Mouse (Mus musculus): Measurements from ENCODE around the gene Nlrx1. TPM values are rescaled to one million over a fixed set of nuclear protein-coding genes. Genes with fewer than 3 reads are reported as not detected.
A peak's percentile ranks its signal among the peaks of the same experiment; 100 is the strongest.

Gene Nlrx1
- polyA plus RNA-seq, 1 experiment from 2014 or later, result 5.9 TPM

GRCm38 (mm10) chr9:44249181-44250146 is 18.9 kb downstream of the Nlrx1 start:
- H3K36me3 ChIP-seq, result no peaks in the 10 kb centered on the region
- H3K9me3 ChIP-seq, result no peaks in the 10 kb centered on the region
- H3K4me2 ChIP-seq, result peak overlapping the region; percentile 56
- peak overlapping the region; percentile 70 for H3K9ac ChIP-seq
- peaks cover 17% of the 10 kb centered on the region for H3K4me1 ChIP-seq
- H3K27ac ChIP-seq (replicated peaks), result no peak overlapping the region
- 33% methylated on average over 26 of the region's 26 CpGs for WGBS
- H3K4me3 ChIP-seq, result no peak overlapping the region; the same call in 1 of the 2 replicates
- H3K27me3 ChIP-seq (replicated peaks), result peaks cover 43% of the 10 kb centered on the region
- peak; percentile 84; the same call in 1 of the 2 replicates for ATAC-seq (ENCODE audit: extremely low read depth, insufficient number of reproducible peaks, low FRiP score, low TSS enrichment)

- no peaks in the 10 kb centered on the region for H3K36me3 ChIP-seq
These were observed 20.5 kb downstream of the Nlrx1 start for GRCm38 (mm10) chr9:44247907-44248306.

GRCm38 (mm10) chr9:44243621-44244020 is 24.8 kb downstream of the Nlrx1 start:
- Histone ChIP-seq H3K27ac (replicated peaks) (no peak overlapping the region), H3K9me3 (no peaks in the 10 kb centered on the region), H3K27me3 (replicated peaks) (peaks cover 27% of the 10 kb centered on the region), H3K9ac (no peak overlapping the region), H3K4me2 (no peak overlapping the region), H3K36me3 (no peaks in the 10 kb centered on the region), H3K4me3 (no peak overlapping the region), H3K4me1 (no peaks in the 10 kb centered on the region)
- WGBS, result 63% methylated on average over 2 of the region's 2 CpGs
- ATAC-seq (ENCODE audit: extremely low read depth, insufficient number of reproducible peaks, low FRiP score, low TSS enrichment), result no peak

More at GRCm38 (mm10) chr9:44247907-44248306, 20.5 kb downstream of the Nlrx1 start:
- Histone ChIP-seq H3K27ac (replicated peaks) (no peak overlapping the region), H3K27me3 (replicated peaks) (peaks cover 40% of the 10 kb centered on the region), H3K4me2 (no peak overlapping the region), H3K4me1 (peaks cover 16% of the 10 kb centered on the region), H3K4me3 (no peak overlapping the region), H3K9me3 (no peaks in the 10 kb centered on the region), H3K9ac (no peak overlapping the region)
- 71% methylated on average over 6 of the region's 6 CpGs for WGBS
- no peak for ATAC-seq (ENCODE audit: extremely low read depth, insufficient number of reproducible peaks, low FRiP score, low TSS enrichment)

GRCm38 (mm10) chr9:44241418-44241817 is 27.0 kb downstream of the Nlrx1 start:
- WGBS, result 52% methylated on average over 9 of the region's 9 CpGs

GRCm38 (mm10) chr9:44240911-44241310 is 27.5 kb downstream of the Nlrx1 start:
- ATAC-seq (ENCODE audit: extremely low read depth, insufficient number of reproducible peaks, low FRiP score, low TSS enrichment), result no peak
- Histone ChIP-seq H3K27ac (replicated peaks) (no peak overlapping the region), H3K4me3 (no peak overlapping the region), H3K9ac (no peak overlapping the region; the same call in 1 of the 2 replicates), H3K9me3 (no peaks in the 10 kb centered on the region), H3K4me2 (no peak overlapping the region), H3K36me3 (no peaks in the 10 kb centered on the region), H3K27me3 (replicated peaks) (peaks cover 10% of the 10 kb centered on the region; the same call in 1 of the 2 replicates), H3K4me1 (no peaks in the 10 kb centered on the region)
- WGBS, result 56% methylated on average over 5 of the region's 5 CpGs

More at GRCm38 (mm10) chr9:44241418-44241817, 27.0 kb downstream of the Nlrx1 start:
- Histone ChIP-seq H3K4me2 (no peak overlapping the region), H3K27me3 (replicated peaks) (peaks cover 10% of the 10 kb centered on the region; the same call in 1 of the 2 replicates), H3K27ac (replicated peaks) (no peak overlapping the region), H3K4me3 (no peak overlapping the region), H3K36me3 (no peaks in the 10 kb centered on the region), H3K4me1 (no peaks in the 10 kb centered on the region), H3K9me3 (no peaks in the 10 kb centered on the region), H3K9ac (no peak overlapping the region)
- ATAC-seq (ENCODE audit: extremely low read depth, insufficient number of reproducible peaks, low FRiP score, low TSS enrichment), result no peak

GRCm38 (mm10) chr9:44240399-44240798 is 28.0 kb downstream of the Nlrx1 start, which contains the start of gene Ccdc153:
Ccdc153 (plus strand) TSS chr9:44240676.
- no peak for ATAC-seq (ENCODE audit: extremely low read depth, insufficient number of reproducible peaks, low FRiP score, low TSS enrichment)
- Histone ChIP-seq H3K9ac (no peak within 1 kb of the TSS; the same call in 1 of the 2 replicates), H3K4me3 (no peak within 1 kb of the TSS), H3K27ac (replicated peaks) (no peak within 1 kb of the TSS), H3K4me2 (no peak within 1 kb of the TSS), H3K4me1 (no peaks in the 10 kb centered on the region), H3K9me3 (no peaks in the 10 kb centered on the region), H3K27me3 (replicated peaks) (peaks cover 10% of the 10 kb centered on the region; the same call in 1 of the 2 replicates), H3K36me3 (no peaks in the 10 kb centered on the region)
- WGBS, result 46% methylated on average over 2 of the region's 2 CpGs

GRCm38 (mm10) chr9:44239447-44239846 is 29.0 kb downstream of the Nlrx1 start:
- no peak for ATAC-seq (ENCODE audit: extremely low read depth, insufficient number of reproducible peaks, low FRiP score, low TSS enrichment)
- Histone ChIP-seq H3K9me3 (no peaks in the 10 kb centered on the region), H3K4me2 (no peak overlapping the region), H3K27ac (replicated peaks) (no peak overlapping the region), H3K9ac (no peak overlapping the region), H3K4me1 (0 out of 2 replicates have a peak, but pooled peaks cover 2% of the 10 kb centered on the region), H3K27me3 (replicated peaks) (peaks cover 10% of the 10 kb centered on the region; the same call in 1 of the 2 replicates), H3K36me3 (no peaks in the 10 kb centered on the region), H3K4me3 (no peak overlapping the region)
- WGBS, result 8% methylated on average over 5 of the region's 5 CpGs

- peaks cover 10% of the 10 kb centered on the region; the same call in 1 of the 2 replicates for H3K27me3 ChIP-seq (replicated peaks)
- H3K9ac ChIP-seq, result no peak overlapping the region
- no peak overlapping the region for H3K4me2 ChIP-seq
- H3K27ac ChIP-seq (replicated peaks), result no peak overlapping the region
- H3K4me3 ChIP-seq, result no peak overlapping the region
- H3K4me1 ChIP-seq, result 0 out of 2 replicates have a peak, but pooled peaks cover 2% of the 10 kb centered on the region
- no peak for ATAC-seq (ENCODE audit: extremely low read depth, insufficient number of reproducible peaks, low FRiP score, low TSS enrichment)
- WGBS, result 72% methylated on average over 17 of the region's 17 CpGs
- no peaks in the 10 kb centered on the region for H3K9me3 ChIP-seq
- H3K36me3 ChIP-seq, result no peaks in the 10 kb centered on the region
These were observed 29.8 kb downstream of the Nlrx1 start for GRCm38 (mm10) chr9:44238501-44239190.

GRCm38 (mm10) chr9:44237128-44237527 is 31.3 kb downstream of the Nlrx1 start:
- WGBS, result 62% methylated on average over 4 of the region's 4 CpGs
- Histone ChIP-seq H3K9ac (no peak overlapping the region), H3K27me3 (replicated peaks) (peaks cover 10% of the 10 kb centered on the region; the same call in 1 of the 2 replicates), H3K27ac (replicated peaks) (no peak overlapping the region), H3K36me3 (no peaks in the 10 kb centered on the region), H3K4me3 (no peak overlapping the region), H3K9me3 (no peaks in the 10 kb centered on the region), H3K4me2 (no peak overlapping the region), H3K4me1 (peaks cover 10% of the 10 kb centered on the region)
- ATAC-seq (ENCODE audit: extremely low read depth, insufficient number of reproducible peaks, low FRiP score, low TSS enrichment), result no peak

GRCm38 (mm10) chr9:44236601-44237000 is 31.8 kb downstream of the Nlrx1 start:
- no peak overlapping the region for H3K4me3 ChIP-seq
- peaks cover 15% of the 10 kb centered on the region for H3K4me1 ChIP-seq
- H3K27ac ChIP-seq (replicated peaks), result no peak overlapping the region
- H3K36me3 ChIP-seq, result no peaks in the 10 kb centered on the region
- H3K27me3 ChIP-seq (replicated peaks), result peaks cover 10% of the 10 kb centered on the region; the same call in 1 of the 2 replicates
- WGBS, result 59% methylated on average over 4 of the region's 4 CpGs
- H3K9ac ChIP-seq, result peak overlapping the region; percentile 14; the same call in 1 of the 2 replicates
- no peaks in the 10 kb centered on the region for H3K9me3 ChIP-seq
- no peak overlapping the region for H3K4me2 ChIP-seq
- no peak for ATAC-seq (ENCODE audit: extremely low read depth, insufficient number of reproducible peaks, low FRiP score, low TSS enrichment)

Measured in heart, embryonic 13.5 days (tissue).